Mouse (Mus musculus) small intestine, adult 2 months (tissue): ENCODE results near the gene Bmp2k.

ENCODE experiments used
- CTCF ChIP-seq: fragments of 200-500 bp; IDR thresholded peaks from 2 replicates; pipeline ENCODE4 v1.5.1; 2012; ENCODE audit warnings: low read depth, mild to moderate bottlenecking, control low read depth, inconsistent platforms, low read length, moderate library complexity, mixed read lengths; ENCODE audit not compliant: insufficient replicate concordance, insufficient read length; ENCODE audit errors: extremely low read depth
- POLR2A ChIP-seq: fragments of 200-500 bp; IDR thresholded peaks from 2 replicates; pipeline ENCODE4 v1.6.1; 2012; ENCODE audit warnings: low read depth, mild to moderate bottlenecking, control low read depth, inconsistent platforms, low read length, moderate library complexity

DNA sequence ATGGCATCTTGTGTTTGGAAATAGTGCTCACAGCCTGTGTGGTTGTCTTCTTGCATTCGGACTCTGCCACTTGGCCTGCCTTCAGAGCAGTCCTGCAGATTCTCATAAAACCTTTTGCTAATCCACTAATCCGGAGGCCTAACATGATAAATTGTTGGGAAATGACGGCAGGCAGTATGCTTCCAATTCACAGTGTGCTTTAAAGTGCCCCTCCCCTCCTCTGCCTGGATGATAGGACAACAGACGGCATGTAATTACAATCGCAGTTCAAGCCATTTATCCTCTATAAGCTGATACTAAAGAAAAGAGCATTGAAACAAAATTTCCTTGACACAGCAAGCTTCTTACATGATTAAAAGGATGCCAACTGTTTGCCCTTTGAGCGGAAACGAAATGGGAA, 80.2 kb downstream of the Bmp2k start:
- no peak for TF ChIP-seq POLR2A
- no peak for TF ChIP-seq CTCF
